Mouse (Mus musculus) stomach, postnatal 0 days (tissue): ENCODE data around the gene Fbrsl1. TPM values are rescaled to one million over a fixed set of nuclear protein-coding genes. Genes with fewer than 3 reads are reported as not detected.

Experiments
- ATAC-seq: fragments of 200-750 bp; cut with Nextera tagmentation; 2 replicates; pipeline ENCODE4 v1.8.0; 2017; ENCODE audit not compliant: low FRiP score, low TSS enrichment
- DNase-seq: peaks from one replicate; pipeline ENCODE4 v3.0.0-alpha.2; 2016; ENCODE audit warnings: low spot score
- H3K27ac ChIP-seq: fragments of 300-500 bp; sonication (generic); replicated peaks from 2 replicates; pipeline ENCODE4 v1.5.1; 2014; ENCODE audit warnings: mild to moderate bottlenecking, control low read depth
- H3K27me3 ChIP-seq: fragments of 300-500 bp; sonication (generic); 2 replicates; pipeline ENCODE4 v1.6.1; 2014; ENCODE audit warnings: low read length; ENCODE audit not compliant: control insufficient read depth, insufficient read depth
- H3K36me3 ChIP-seq: fragments of 300-500 bp; sonication (generic); 2 replicates; pipeline ENCODE4 v1.6.1; 2014; ENCODE audit warnings: low read length, mixed read lengths; ENCODE audit not compliant: control insufficient read depth, insufficient read depth
- H3K4me1 ChIP-seq: fragments of 300-500 bp; sonication (generic); replicated peaks from 2 replicates; pipeline ENCODE4 v1.6.1; 2014; ENCODE audit warnings: antibody characterized with exemption; ENCODE audit not compliant: control insufficient read depth, insufficient read depth
- H3K4me2 ChIP-seq: fragments of 300-500 bp; sonication (generic); replicated peaks from 2 replicates; pipeline ENCODE4 v1.6.1; 2014; ENCODE audit warnings: low read depth, mild to moderate bottlenecking, control low read depth, moderate library complexity
- H3K4me3 ChIP-seq: fragments of 300-500 bp; sonication (generic); 2 replicates; pipeline ENCODE4 v1.5.1; 2014; ENCODE audit warnings: low read depth, low read length, control low read depth
- H3K9ac ChIP-seq: fragments of 300-500 bp; sonication (generic); 2 replicates; pipeline ENCODE4 v1.6.1; 2014; ENCODE audit warnings: mild to moderate bottlenecking, low read length, control low read depth, mixed read lengths
- H3K9me3 ChIP-seq: fragments of 300-500 bp; sonication (generic); 2 replicates; pipeline ENCODE4 v1.6.1; 2016; ENCODE audit warnings: low read length; ENCODE audit not compliant: control insufficient read depth
- CTCF ChIP-seq: IDR thresholded peaks from 2 replicates; pipeline ENCODE4 v1.5.1; 2016; ENCODE audit warnings: antibody characterized with exemption, low read depth, mild to moderate bottlenecking, moderate library complexity
- EP300 ChIP-seq: optimal IDR thresholded peaks from 2 replicates; pipeline ENCODE3; 2016; ENCODE audit warnings: antibody characterized with exemption
- WGBS: fragments of 180-500 bp; shearing (Covaris S2); extraction: QIAGEN DNeasy Blood & Tissue Kit; methylation state at CpG from one replicate; pipeline ENCODE4 v1.1.7; 2014; 5-methylcytosine and 5-hydroxymethylcytosine counted together
- polyA plus RNA-seq: library from polyadenylated mRNA; unstranded; fragments of >200 nt; fragmentation: Nextera tagmentation; extraction: Ambion mirVana; gene quantifications from 2 replicates; pipeline ENCODE4 v1.2.1, GENCODE M21; 2015

Fbrsl1 gene
- 6.2 and 6.4 TPM in 2 replicates for polyA plus RNA-seq

GRCm38 (mm10) chr5:110448436-110449134, at the start of gene Fbrsl1:
TSS of gene Fbrsl1 (minus strand) at chr5:110448503.
- ATAC-seq (peak; percentile 97), DNase-seq (peak; percentile 100)
- H3K4me1 ChIP-seq: peaks cover 10% of the 10 kb centered on the region
- peak within 1 kb of the TSS; percentile 55 for H3K4me3 ChIP-seq
- WGBS: 1% methylated on average over 40 of the region's 46 CpGs
- peak within 1 kb of the TSS; percentile 97 for H3K9ac ChIP-seq
- peak within 1 kb of the TSS; percentile 87 for H3K4me2 ChIP-seq
- TF ChIP-seq EP300 (no peak), CTCF (no peak)
- H3K9me3 ChIP-seq: no peaks in the 10 kb centered on the region
- H3K27me3 ChIP-seq: no peaks in the 10 kb centered on the region
- no peaks in the 10 kb centered on the region for H3K36me3 ChIP-seq
- peak within 1 kb of the TSS; percentile 93 for H3K27ac ChIP-seq

GRCm38 (mm10) chr5:110498071-110498470, 49.8 kb upstream of the Fbrsl1 start:
- no peak for ATAC-seq
- Histone ChIP-seq H3K9me3 (no peaks in the 10 kb centered on the region), H3K4me2 (no peak overlapping the region), H3K9ac (no peak overlapping the region), H3K4me3 (no peak overlapping the region), H3K4me1 (no peaks in the 10 kb centered on the region), H3K36me3 (no peaks in the 10 kb centered on the region), H3K27me3 (no peaks in the 10 kb centered on the region), H3K27ac (no peak overlapping the region)
- DNase-seq: no peak
- WGBS: 35% methylated on average over 10 of the region's 10 CpGs
- no peak for TF ChIP-seq CTCF
- TF ChIP-seq EP300: no peak

- Histone ChIP-seq H3K36me3 (no peaks in the 10 kb centered on the region), H3K27ac (no peak overlapping the region), H3K9ac (no peak overlapping the region), H3K27me3 (no peaks in the 10 kb centered on the region), H3K4me2 (no peak overlapping the region), H3K9me3 (no peaks in the 10 kb centered on the region), H3K4me3 (no peak overlapping the region), H3K4me1 (no peaks in the 10 kb centered on the region)
- ATAC-seq: no peak
- no peak for TF ChIP-seq CTCF
- no peak for TF ChIP-seq EP300
- DNase-seq: no peak
- 70% methylated on average over 5 of the region's 5 CpGs for WGBS
These were observed 49.3 kb upstream of the Fbrsl1 start for GRCm38 (mm10) chr5:110497556-110497955.

- H3K36me3 ChIP-seq: no peaks in the 10 kb centered on the region
- no peak for DNase-seq
- no peaks in the 10 kb centered on the region for H3K27me3 ChIP-seq
- TF ChIP-seq CTCF: no peak
- no peak for TF ChIP-seq EP300
- H3K9ac ChIP-seq: no peak overlapping the region
- H3K9me3 ChIP-seq: no peaks in the 10 kb centered on the region
- H3K27ac ChIP-seq: no peak overlapping the region
- 92% methylated on average over 6 of the region's 6 CpGs for WGBS
- H3K4me1 ChIP-seq: no peaks in the 10 kb centered on the region
- H3K4me3 ChIP-seq: no peak overlapping the region
- ATAC-seq: no peak
- no peak overlapping the region for H3K4me2 ChIP-seq
These were observed 46.7 kb upstream of the Fbrsl1 start for GRCm38 (mm10) chr5:110495051-110495450.

GRCm38 (mm10) chr5:110494396-110494795, 46.1 kb upstream of the Fbrsl1 start:
- ATAC-seq (no peak), DNase-seq (no peak)
- Histone ChIP-seq H3K4me1 (no peaks in the 10 kb centered on the region), H3K9ac (no peak overlapping the region), H3K9me3 (no peaks in the 10 kb centered on the region), H3K4me2 (no peak overlapping the region), H3K27me3 (no peaks in the 10 kb centered on the region), H3K4me3 (no peak overlapping the region), H3K36me3 (no peaks in the 10 kb centered on the region), H3K27ac (no peak overlapping the region)
- WGBS: 57% methylated on average over 4 of the region's 4 CpGs
- TF ChIP-seq CTCF (no peak), EP300 (no peak)

- no peaks in the 10 kb centered on the region for H3K4me1 ChIP-seq
- H3K9ac ChIP-seq: no peak overlapping the region
- ATAC-seq: peak; percentile 65
- no peak overlapping the region for H3K4me2 ChIP-seq
- no peak for TF ChIP-seq EP300
- TF ChIP-seq CTCF: peak; percentile 97
- WGBS: 1% methylated on average over 4 of the region's 4 CpGs
- no peaks in the 10 kb centered on the region for H3K27me3 ChIP-seq
- H3K27ac ChIP-seq: no peak overlapping the region
- no peak overlapping the region for H3K4me3 ChIP-seq
- no peaks in the 10 kb centered on the region for H3K9me3 ChIP-seq
- no peaks in the 10 kb centered on the region for H3K36me3 ChIP-seq
- peak; percentile 76 for DNase-seq
These were observed 45.5 kb upstream of the Fbrsl1 start for GRCm38 (mm10) chr5:110493785-110494184.
